Mouse (Mus musculus): Measurements from ENCODE around the gene Hhatl.

Gene Hhatl

DNA sequence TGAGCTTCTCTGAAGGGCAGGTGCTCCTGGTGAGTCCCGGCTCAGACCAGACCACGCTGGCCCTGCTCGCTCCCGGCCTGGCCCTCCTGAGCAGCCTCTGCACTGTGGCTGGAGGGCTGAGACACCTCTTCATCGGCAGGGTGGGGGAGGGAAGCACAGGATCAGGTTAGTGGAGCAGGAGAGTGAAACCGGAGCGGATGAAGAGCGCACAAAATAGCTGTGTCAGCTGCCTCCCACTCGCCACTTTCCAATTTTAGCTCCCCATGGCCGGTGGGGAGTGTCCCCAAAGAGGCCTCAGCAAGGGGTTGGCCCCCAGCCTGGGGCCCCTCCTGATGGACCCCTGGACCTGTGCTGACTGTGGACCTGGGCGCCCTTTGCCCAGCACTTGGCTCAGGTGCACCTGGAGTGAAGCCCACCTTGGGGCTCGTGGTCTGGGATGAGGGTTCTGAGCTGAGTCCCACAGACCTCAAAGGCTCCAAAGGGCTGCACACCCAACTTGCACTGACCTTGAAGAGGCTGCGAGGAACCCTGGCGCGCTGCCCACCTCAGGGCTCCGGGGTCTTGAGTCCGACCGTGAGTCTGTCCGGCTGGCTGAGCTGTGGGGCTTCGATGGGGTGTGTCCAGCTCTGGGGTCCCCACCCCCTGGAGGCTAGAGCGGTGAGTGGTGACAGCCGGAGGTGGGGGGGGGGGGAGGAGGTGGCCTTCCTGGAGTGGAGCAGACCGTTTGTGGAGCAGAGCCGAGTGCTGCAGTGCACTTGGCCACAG lies at the start of gene Hhatl:
TSS of gene Hhatl (minus strand) at position 751 of the 765 bp plus-strand sequence.
- DNase-seq (ENCODE audit: low spot score in 2 of 2): no peak

DNA sequence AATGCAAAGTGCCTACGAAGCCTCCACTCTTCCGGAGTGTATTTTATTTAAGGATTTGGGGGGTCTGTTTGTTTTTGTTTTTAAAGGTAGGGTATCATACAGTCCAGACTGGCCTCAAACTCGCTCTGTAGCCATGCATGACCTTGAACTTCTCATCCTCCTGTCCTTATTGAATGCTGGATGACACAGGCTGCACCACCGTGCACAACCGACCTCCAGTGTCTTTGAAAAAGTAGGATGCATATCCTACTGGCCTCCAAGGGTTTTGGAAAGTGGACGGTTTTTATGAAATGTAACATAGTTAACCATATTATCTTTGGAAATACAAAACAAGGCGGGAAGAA lies 47.3 kb upstream of the Hhatl start:
- no peak for DNase-seq (ENCODE audit: low spot score in 2 of 2)

DNA sequence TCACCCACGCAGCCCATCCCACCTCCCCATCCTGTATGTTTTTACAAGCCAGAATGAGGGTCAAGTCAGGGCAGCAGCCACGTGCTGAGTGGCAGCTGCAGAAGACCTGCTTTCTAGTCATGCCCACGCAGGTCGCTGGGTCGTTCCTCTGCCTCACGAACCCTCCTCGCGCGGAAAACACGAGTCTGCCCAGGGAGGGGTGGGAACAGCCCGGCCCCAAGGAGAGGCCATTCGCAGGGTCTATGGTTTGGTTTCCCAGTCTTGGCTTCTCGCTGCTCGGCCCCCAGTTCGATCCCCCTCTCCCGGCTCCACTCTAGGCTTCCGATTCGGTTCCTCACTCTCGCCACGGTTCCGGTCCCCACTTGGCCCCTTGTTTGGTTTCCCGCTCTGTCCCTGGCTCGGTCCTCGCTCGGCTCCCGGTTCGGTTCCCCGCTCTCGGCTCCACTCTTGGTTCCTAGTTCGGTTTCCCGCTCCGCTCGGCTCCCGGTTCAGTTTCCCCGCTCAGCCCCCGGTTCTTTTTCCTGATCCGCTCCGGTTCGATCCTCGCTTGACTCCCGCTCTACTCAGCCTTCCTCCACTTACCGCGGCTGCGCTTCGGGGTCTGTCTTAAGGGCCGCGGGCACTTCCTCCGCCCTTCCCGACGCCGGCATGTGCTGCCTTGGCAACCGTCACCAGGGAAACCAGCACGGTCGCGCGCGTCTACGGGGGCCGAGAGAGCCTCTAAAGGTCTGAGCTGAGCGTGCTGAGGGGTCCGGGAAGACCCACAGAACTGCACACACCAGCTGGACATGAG lies 46.7 kb upstream of the Hhatl start, which contains the start of gene Ccdc13:
TSS of gene Ccdc13 (minus strand) at position 633 of the 793 bp plus-strand sequence.
- DNase-seq (ENCODE audit: low spot score in 2 of 2): peak; percentile 32 to 44

DNA sequence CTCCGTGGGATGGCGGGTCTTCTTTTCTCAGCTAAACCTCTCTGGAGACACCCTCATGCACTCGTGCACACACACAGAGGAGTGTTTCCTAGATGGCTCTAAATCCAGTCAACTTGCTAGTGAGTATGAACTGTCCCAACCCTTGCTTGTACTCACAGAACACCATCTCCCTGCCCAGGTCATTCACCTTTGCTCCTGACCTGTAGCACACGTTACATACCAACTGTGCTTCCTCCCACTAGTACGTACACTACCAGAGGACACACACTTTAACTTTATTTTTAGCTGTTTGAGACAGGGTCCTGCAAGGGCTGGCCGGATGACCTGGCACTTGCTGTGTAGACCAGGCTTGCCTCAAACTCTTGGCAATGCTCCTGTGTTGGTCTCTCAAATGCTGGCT lies 45.7 kb upstream of the Hhatl start:
- DNase-seq (ENCODE audit: low spot score in 2 of 2): no peak

DNA sequence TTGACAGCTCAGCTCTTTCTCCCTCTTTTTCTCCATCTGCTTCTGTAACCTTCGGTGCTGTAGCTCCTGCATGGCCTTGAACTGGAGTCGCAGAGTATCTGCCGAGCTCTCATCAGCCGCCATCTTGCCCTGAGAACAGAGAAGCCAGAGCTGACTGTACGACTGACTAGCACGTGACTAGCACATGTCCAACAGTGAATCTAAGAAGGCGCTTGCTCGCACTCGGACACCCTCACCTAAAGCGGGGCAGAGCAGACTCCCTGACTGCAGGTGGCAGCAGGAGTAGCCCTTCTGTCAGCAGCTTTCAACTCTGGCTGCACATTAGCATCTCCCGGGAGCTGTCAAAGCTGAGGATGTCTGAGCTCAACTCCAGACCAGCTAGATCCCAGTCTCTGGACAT lies 41.5 kb upstream of the Hhatl start:
- no peak for DNase-seq (ENCODE audit: low spot score in 2 of 2)

DNA sequence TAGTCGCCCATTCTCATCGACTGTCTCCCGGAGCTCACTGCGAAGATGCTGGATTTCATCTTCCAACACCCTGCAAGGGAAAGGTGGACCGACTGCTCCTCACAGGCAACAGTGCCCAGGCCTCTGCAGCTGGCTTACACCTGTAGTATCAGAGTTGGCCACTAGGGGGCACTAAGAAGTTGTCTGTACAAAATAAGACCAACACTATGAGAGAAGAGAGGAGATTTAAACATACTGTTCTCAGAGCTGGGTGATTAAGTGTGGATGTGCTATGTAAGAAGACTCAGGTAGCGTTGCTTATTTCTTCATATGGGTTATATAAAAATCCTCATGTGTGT lies 38.6 kb upstream of the Hhatl start:
- DNase-seq (ENCODE audit: low spot score in 2 of 2): peak; percentile 65 to 76

DNA sequence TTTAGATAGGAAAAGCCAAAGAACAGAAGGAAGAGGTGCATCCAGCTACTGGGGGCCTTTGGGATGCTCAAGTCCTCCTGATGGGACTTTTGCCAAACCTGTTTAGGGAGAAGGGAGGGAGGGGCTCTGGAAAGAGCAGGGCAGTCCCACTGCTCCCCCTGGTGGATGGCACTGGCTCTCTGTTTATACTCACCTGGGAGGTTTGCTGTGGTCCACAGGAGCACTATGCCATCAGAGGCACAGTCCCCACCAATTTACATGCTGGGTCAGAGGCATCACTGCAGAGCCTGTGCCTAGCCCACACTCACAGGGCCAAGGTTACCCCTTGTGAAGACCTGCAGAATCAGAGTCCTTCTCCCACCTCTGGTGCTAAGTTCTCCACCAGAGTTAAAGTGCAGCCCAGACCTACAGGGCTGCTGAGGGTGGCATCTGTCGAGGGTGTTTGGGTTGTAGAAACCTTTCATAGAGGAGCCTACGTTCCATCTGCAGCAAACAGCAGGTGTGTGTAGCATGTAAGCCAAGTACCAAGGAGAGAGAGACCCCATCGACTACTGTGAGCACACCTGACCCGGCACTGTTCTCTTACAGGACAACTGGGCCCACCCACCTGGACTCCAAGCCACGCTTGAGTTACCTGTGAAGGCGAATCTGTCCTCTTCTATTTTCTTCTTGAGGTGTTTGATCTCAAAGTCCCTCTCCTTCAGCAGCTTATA lies 38.1 kb upstream of the Hhatl start:
- DNase-seq (ENCODE audit: low spot score in 2 of 2): peak in 1 of 2 experiments; percentile 16

DNA sequence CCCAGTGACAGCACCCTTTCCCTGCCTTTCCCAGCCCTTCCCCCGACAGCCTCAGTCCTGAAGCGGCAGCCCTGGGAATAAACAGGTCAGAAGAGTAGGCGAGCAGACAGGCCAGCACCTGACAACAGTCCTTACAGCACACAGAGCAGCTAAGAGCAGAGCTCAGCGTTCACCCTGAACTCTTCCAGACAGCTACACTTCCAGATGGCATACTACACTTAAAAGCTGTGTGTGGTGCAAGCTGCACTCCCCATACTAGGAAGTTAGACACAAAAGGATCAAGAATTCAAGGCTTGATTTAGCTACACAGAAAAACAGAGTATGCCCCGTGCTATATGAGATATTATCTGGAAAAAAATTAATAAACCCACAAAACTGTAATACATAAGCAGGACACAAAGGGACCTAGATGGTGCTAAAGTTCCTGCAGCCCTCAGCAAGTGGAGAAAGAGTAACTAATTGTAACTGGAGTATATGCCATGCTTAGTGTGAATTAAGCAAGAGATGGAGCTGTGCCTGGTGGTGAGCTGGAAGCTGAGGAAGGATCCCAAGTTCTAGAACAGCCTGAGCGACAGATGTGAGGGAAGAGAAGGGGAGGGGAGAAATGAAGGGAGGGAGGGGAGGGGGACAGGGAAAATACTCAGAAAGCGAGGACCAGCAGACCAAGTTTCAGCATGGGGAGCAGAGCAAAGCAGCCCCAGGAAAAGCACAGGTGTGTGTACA lies 37.1 kb upstream of the Hhatl start:
- DNase-seq (ENCODE audit: low spot score in 2 of 2): no peak

DNA sequence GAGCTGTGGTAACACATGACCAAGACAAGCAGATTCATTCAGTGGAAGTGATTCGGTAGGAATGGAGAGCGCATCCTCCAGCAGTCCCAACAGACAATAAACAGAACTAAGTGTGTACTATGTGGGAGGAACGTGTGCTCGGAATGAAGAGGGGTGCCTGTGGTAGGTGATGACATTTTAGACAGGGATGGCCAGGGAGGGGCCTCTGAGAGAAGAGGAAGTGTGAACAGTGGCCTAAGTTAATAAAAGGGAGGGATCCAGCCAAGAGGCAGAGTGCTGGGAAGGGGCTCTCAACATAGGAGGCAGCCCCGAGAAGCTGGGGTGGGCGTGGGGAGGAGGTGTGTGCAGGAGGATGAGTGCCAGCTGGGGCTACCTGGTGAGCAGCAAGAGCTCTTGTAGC lies 36.0 kb upstream of the Hhatl start:
- no peak for DNase-seq (ENCODE audit: low spot score in 2 of 2)

DNA sequence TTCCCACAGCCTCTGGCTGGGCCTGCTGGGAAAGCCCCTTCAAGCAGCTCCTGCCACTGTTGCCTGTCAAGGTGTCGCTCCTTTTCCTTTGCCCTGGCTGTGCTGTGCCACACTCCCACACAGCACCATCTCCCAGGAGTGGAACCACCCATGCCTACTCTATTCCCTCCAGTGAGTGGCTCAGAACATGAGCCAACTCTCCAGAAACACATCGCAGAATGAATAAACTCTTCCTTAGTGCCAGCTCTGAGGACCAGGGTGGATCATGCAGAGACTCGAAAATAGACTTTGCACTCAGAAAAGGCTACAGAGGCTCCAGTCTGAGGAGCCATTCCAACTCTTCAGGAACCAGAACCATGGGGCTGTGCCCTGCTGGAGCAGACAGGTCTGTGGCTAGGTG lies 34.0 kb upstream of the Hhatl start:
- no peak for DNase-seq (ENCODE audit: low spot score in 2 of 2)

DNA sequence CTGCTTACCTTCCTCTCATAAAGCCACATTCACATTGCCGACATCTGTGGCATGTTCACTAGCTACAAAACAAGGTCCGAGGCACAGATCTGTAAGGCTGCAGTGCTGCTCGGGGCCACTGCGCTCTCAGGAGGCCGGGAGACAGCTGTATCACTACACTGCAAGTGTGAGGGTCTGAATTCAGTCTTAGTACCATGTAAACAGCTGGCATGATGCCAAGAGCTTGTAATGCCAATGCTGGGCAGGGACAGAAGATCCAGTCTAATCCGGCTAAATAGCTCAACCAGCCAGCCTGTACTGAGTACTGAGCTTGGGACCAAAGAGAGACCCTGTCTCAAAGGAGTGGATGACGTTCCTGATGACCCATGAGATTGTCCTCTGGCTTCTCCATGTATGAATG lies 31.7 kb upstream of the Hhatl start:
- no peak for DNase-seq (ENCODE audit: low spot score in 2 of 2)

DNA sequence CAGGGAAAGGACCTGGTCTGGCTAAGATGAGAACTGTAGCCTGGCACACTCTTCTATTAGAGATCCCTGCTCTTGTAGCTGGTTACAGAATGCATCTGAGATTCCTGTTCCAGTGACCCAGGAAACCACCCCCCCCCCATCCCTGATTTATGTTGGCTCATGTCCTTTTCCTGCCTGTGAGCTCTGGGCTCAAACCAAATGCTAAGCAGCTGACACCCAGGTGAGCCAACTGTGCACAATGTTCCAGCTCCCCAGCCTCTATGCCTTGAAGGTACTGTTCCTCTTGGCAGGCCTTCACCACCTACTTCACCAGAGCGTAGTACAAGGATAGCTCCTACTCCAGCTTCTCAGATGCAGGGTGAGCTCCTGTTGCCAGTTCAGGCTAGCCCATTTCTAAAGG lies 30.7 kb upstream of the Hhatl start:
- no peak for DNase-seq (ENCODE audit: low spot score in 2 of 2)

DNA sequence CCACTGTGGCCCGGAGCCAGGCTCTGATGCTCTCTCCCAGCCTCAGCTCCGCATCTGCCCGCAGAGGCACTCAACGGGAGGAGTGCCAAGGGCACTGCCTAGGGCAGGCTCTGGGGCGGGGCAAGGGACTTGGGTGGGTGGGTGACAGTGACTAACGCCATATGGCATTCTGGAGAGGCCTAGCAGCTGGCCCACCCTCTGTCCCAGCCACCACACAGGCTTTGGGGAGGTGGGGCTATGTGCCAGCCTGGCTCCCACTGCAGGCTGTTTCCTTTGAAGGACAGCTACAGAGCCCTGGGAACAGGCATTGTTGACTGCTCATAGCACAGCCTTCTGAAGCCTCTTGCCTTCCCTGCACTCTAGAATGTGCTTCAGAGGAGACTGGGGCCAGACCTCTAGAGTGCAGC lies 30.3 kb upstream of the Hhatl start:
- no peak for DNase-seq (ENCODE audit: low spot score in 2 of 2)

DNA sequence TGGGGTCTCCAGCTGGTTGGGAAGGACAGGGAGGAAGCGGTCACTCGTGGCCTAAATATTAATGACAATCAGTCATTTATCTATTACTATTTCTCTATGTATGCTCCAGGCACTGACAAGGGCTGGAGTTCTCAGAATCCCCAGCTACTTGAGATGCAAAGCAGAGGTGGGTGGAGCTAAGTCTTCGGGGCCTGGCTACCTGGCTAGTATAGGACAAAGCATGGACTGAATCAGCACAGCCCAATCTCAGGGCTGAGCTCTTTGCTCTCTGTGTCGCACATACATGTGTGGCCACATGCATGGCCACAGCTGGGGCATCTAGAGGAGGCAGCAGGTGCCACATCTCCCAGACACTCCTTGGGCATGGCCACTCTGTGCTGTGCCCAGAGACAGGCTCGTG lies 28.5 kb upstream of the Hhatl start:
- DNase-seq (ENCODE audit: low spot score in 2 of 2): no peak

DNA sequence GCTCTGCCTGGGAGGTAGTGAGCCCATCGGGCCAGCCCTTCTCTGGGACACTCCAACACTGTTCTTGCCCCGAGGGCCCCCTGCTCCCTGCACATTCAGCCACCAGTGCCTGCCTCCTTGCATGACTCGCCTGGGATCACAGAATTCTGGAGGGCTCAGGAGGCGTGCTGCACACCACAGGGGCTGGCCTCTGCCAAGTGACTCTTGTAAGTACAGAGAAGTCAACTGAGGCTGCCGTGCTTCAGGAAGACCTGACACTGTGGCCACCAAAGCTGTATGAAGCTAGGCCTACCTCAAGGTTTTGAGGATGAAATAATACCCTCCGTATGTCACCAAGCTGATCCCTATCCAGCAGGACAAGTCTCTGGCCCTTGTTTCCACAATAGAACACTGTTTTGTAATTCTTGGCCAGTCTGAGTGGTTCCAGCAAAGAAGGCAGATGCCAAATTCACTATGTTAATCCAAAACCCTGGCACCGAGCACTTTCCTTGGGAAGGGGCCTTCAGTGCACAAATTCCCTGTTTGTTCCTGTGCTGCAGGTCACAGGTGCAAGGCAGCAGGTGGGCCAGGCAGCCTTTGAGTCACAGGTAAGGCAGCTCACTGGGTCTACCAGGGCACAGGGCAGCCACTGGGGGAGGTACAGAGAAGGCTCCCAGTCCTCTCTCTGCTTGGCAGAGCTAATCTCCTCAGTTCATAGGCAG lies 27.6 kb upstream of the Hhatl start:
- no peak for DNase-seq (ENCODE audit: low spot score in 2 of 2)

DNA sequence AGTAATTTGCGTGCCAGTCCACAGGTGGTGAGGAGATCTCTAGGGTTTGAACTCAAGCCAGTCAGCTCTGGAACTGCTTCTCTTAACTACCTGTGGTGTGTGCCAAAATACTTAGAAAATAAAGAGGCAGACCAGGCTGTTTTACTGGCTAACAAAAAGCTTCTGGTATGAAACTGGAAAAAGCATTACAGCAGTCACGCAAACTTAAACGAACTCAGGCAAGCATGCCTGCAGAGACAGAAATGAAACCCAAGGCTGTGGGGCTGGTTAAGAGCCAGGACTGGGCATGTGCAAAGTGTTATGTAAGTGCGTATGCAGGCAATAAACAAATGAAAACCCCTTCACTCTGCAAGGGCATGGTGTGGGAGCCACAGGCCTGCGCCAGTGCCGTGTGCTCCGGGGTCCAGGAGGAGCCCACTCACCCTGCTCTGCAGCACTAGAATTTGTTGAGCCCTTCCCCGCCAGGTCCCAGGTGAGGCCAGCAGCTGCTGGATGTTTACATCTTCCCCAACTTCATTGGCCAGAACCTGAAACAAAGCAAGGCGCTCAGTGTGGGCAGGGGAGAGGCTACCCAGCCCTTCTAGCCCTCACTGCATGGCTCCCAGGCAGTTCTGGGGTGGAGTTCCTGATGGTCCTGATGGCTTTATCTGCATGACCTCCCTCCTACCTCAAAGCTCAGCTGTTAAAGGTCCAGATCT lies 26.9 kb upstream of the Hhatl start:
- no peak for DNase-seq (ENCODE audit: low spot score in 2 of 2)

DNA sequence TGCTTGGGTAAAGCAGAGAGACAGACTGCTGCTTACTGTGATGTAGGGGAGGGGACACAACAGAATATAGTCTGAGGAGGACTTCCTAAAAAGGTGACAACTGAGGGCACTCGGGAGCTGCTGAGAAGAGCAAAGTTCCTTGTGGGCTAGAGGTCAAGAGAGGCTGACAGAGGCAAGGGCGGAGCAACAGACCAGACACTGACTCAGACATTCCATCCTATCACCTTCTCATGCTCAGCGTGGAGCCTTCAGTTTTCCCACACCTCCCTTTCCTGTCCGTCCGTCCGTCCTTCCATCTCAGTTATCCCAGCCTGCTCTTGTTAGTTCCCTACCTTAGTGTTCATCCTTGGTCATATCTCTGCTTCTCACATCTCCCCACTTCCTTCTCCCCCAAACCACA lies 22.9 kb upstream of the Hhatl start:
- no peak for DNase-seq (ENCODE audit: low spot score in 2 of 2)

DNA sequence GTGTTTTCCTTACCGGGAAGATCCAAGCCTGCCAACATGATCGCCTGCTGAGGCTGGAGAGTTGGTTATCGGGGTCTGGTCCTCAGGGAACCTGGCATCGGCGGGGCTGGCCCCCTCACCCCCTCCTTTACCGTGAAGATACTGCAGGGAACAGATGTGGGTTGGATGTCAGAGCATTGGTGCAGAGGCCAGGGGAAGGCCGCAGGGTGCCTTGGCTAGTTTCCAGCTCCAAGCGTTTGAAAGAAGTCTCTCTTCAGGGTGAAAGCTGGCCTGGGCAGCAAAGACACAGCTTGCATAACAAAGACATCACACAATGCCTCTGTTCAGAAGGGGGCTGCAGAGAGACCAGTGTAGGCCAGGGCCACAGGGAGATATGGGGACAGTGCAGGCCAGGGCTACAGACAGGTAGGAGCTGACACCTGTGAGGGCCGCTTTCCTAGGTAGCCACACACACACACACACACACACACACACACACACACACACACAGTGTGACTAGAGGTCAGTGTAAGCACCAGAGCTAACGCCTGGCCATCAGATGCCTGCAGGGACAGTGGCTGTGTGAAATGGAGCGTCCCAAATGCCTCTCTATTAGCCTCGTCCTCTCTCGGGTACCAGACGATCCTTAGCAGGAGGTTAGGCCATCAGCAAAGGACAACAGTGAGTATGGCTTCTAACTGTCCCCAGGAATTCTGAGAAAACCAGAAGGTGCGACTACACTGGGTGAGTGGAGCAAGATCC lies 17.9 kb upstream of the Hhatl start:
- DNase-seq (ENCODE audit: low spot score in 2 of 2): no peak

DNA sequence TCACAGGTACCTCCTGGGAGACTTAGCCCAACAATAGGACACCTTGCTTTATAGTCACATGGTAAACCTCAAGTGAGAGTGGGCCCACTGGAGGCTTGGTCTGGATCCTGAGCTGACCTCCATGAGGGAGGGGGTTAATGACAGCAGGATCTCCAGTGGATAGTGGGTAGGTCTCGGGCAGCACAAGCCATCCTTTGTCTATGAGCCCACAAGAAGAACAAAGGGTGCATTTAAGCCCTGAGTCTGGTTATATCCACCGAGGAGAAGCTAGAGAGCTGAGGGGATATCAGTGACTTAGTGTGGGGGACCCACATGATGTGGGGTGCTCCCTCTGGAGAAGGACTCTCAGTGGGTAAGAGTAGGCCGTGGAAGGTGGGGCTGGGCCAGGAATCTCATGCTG lies 16.2 kb upstream of the Hhatl start:
- no peak for DNase-seq (ENCODE audit: low spot score in 2 of 2)

DNA sequence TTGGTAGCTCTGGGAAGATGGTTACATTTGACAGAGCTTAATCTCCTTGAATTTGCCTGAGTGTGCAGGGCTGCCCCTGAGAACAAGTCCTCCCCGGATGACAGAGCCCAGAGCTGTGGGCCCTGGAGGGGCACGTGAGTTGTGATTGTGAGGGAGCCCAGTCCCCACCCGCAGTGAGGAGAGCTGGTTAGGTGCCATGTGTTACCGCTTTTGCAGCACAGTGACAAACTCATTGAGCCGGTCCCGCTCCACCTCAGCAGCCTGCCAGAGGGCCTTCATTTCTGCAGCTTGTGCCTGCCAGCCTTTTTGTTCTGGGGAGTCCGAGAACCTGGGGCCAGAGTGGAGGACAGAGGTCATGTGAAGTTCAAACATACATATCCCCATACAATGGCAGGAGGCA lies 15.6 kb upstream of the Hhatl start:
- DNase-seq (ENCODE audit: low spot score in 2 of 2): no peak
